ENCODE assay signal across 25 mouse cellular contexts in the genomic region with DNA sequence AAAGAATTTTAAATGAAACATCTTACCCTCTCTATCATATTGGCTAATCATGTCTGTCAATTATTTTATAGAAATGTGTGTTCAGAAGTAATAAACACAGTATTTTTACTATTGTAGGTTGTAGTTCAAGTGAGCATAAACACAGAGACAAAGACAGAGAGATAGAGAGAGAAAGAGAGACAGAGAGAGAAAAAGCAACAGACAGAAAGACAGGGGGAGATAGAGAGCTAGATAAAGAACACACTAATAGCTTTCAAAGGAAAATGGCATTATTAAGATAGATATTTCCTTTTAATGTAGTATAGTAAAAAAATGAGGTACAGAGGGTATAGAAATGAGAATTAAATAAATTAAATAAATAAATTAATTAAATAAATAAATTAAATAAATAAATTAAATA.
"Had no signal": no experiment of that assay in that cellular context is flagged by ENCODE, and none has a peak within 500 bp of the region (broad histone marks: within the 10 kb centered on the region; RNA-seq: fewer than 3 reads in every experiment).

No protein-coding gene starts in this region.

- H3K9ac ChIP-seq: heart, embryonic 12.5 days; hindbrain, embryonic 12.5 days; hindbrain, embryonic 14.5 days; intestine, embryonic 15.5 days; limb, embryonic 12.5 days; liver, embryonic 13.5 days; liver, embryonic 15.5 days had no signal

- H3K36me3 ChIP-seq: heart, embryonic 10.5 days; heart, embryonic 12.5 days; hindbrain, embryonic 10.5 days; hindbrain, embryonic 12.5 days; intestine, embryonic 15.5 days; limb, embryonic 10.5 days; limb, embryonic 12.5 days; liver, embryonic 13.5 days; liver, embryonic 15.5 days had no signal

- H3K9me3 ChIP-seq: heart, embryonic 10.5 days; heart, embryonic 12.5 days; hindbrain, embryonic 10.5 days; hindbrain, embryonic 12.5 days; intestine, embryonic 15.5 days; limb, embryonic 10.5 days; limb, embryonic 12.5 days; liver, embryonic 13.5 days; liver, embryonic 15.5 days had no signal

- ATAC-seq: hindbrain, embryonic 16.5 days; inflammation-experienced regulatory T-cells, adult 6 months; intestine, embryonic 15.5 days had no signal

- H3K4me1 ChIP-seq: heart, embryonic 10.5 days; heart, embryonic 12.5 days; hindbrain, embryonic 10.5 days; hindbrain, embryonic 12.5 days; intestine, embryonic 15.5 days; limb, embryonic 10.5 days; limb, embryonic 12.5 days; liver, embryonic 13.5 days; liver, embryonic 15.5 days had no signal

- H3K4me2 ChIP-seq: heart, embryonic 12.5 days; hindbrain, embryonic 12.5 days; hindbrain, embryonic 14.5 days; intestine, embryonic 15.5 days; limb, embryonic 12.5 days; liver, embryonic 11.5 days; liver, embryonic 13.5 days; liver, embryonic 15.5 days had no signal

- DNase-seq: gastrocnemius, adult 2 months; gastrocnemius, postnatal 10 days; gastrocnemius, postnatal 25 days; heart, adult 18-20 months; heart, postnatal 10 days; heart, postnatal 4 days; kidney, adult 18-20 months; kidney, adult 8-10 months; kidney, postnatal 10 days; kidney, postnatal 25 days; kidney, postnatal 4 days; liver; liver, embryonic 13.5 days had no signal

- H3K27ac ChIP-seq: gastrocnemius, adult 2 months; heart, embryonic 10.5 days; hindbrain, embryonic 10.5 days; hindbrain, embryonic 12.5 days; hindbrain, embryonic 14.5 days; intestine, embryonic 15.5 days; limb, embryonic 10.5 days; limb, embryonic 12.5 days; liver, embryonic 13.5 days; liver, embryonic 15.5 days had no signal

- H3K27me3 ChIP-seq: heart, embryonic 12.5 days; hindbrain, embryonic 12.5 days; intestine, embryonic 15.5 days; limb, embryonic 12.5 days; liver, embryonic 13.5 days; liver, embryonic 15.5 days had no signal

- H3K4me3 ChIP-seq: gastrocnemius, adult 2 months; heart, embryonic 10.5 days; heart, embryonic 12.5 days; hindbrain, embryonic 10.5 days; hindbrain, embryonic 12.5 days; intestine, embryonic 15.5 days; limb, embryonic 10.5 days; limb, embryonic 12.5 days; liver, embryonic 13.5 days; liver, embryonic 15.5 days had no signal
